In the genomic region with DNA sequence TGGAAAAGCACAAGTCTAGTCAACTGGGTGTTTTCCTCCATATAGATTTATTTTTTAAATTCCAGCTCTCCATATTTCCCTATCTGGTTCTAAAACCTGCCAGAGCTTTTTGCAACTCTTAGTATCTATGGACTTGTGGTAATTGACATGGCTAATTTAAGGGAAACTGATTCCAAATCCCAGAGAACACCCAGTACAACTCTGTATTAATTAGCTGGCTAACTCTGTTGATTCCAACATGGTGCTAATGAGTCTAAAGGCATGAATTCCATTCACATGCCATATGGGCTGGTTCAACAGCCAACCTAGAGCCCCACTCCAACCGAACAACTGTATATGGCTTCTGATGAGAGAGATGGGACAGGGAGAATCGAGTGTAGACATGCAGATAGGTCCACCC, we compare ENCODE assay signal across 23 mouse cellular contexts.
"Had no signal": no experiment of that assay in that cellular context is flagged by ENCODE, and none has a peak within 500 bp of the region (broad histone marks: within the 10 kb centered on the region; RNA-seq: fewer than 3 reads in every experiment).

No protein-coding gene starts in this region.

- ATAC-seq: liver, postnatal 0 days; lung, postnatal 0 days; midbrain, embryonic 13.5 days; midbrain, embryonic 15.5 days had no signal

- H3K4me3 ChIP-seq: liver, embryonic 15.5 days; lung, embryonic 15.5 days; megakaryocyte, embryonic 14.5 days; midbrain, embryonic 13.5 days; midbrain, embryonic 15.5 days; myocyte; neural tube, embryonic 13.5 days; neural tube, embryonic 15.5 days had no signal

- H3K4me2 ChIP-seq: liver, embryonic 15.5 days; lung, embryonic 15.5 days; midbrain, embryonic 11.5 days; midbrain, embryonic 13.5 days; midbrain, embryonic 15.5 days; neural tube, embryonic 13.5 days; neural tube, embryonic 15.5 days had no signal

- H3K27ac ChIP-seq: liver, embryonic 15.5 days; lung, embryonic 15.5 days; macrophage; midbrain, embryonic 13.5 days; midbrain, embryonic 15.5 days; neural tube, embryonic 13.5 days; neural tube, embryonic 15.5 days had no signal

- H3K27me3 ChIP-seq: liver, embryonic 15.5 days; lung, embryonic 15.5 days; megakaryocyte, embryonic 14.5 days; midbrain, embryonic 13.5 days; midbrain, embryonic 15.5 days; neural tube, embryonic 13.5 days; neural tube, embryonic 15.5 days had no signal

- H3K36me3 ChIP-seq: liver, embryonic 15.5 days; lung, embryonic 15.5 days; midbrain, embryonic 13.5 days; midbrain, embryonic 15.5 days; neural tube, embryonic 13.5 days; neural tube, embryonic 15.5 days had no signal

- H3K9me3 ChIP-seq: liver, embryonic 15.5 days; lung, embryonic 15.5 days; midbrain, embryonic 13.5 days; midbrain, embryonic 15.5 days; neural tube, embryonic 13.5 days; neural tube, embryonic 15.5 days had no signal

- H3K9ac ChIP-seq: liver, embryonic 15.5 days; liver, postnatal 0 days; lung, embryonic 15.5 days; midbrain, embryonic 13.5 days; midbrain, embryonic 15.5 days; neural tube, embryonic 13.5 days; neural tube, embryonic 15.5 days had no signal

- H3K4me1 ChIP-seq: liver, embryonic 15.5 days; lung, embryonic 15.5 days had no signal

- DNase-seq: liver, postnatal 0 days; lung, adult 2 months; lung, postnatal 14 days; lung, postnatal 36 days; retina, postnatal 1 day; right cerebral cortex, adult 18-20 months; right cerebral cortex, postnatal 25 days; right cerebral cortex, postnatal 4 days; spleen, adult 18-20 months; thymus, adult 18-20 months; thymus, postnatal 14 days; thymus, postnatal 36 days had no signal
